29 mouse cellular contexts compared by ENCODE assay signal in genomic region chr4:13218513-13219190, GRCm38 (mm10).
DNase-seq lines count a peak whose midpoint lies in the region; ATAC-seq and TF ChIP-seq lines count a peak whose summit lies in the region.
"Had no signal": no experiment of that assay in that cellular context is flagged by ENCODE, and none has a peak within 500 bp of the region (broad histone marks: within the 10 kb centered on the region; RNA-seq: fewer than 3 reads in every experiment).

No protein-coding gene starts in this region.

- H3K36me3 ChIP-seq in ES-Bruce4 (ENCODE audit: control insufficient read depth, insufficient read depth, low read length, poor library complexity, severe bottlenecking) (no peaks in the 10 kb centered on the region), ES-E14 (ENCODE audit: control insufficient read depth, insufficient read depth, low read length, poor library complexity, severe bottlenecking) (no peaks in the 10 kb centered on the region)
- H3K36me3 ChIP-seq in forebrain, embryonic 13.5 days (ENCODE audit: poor library complexity, severe bottlenecking) = no peaks in the 10 kb centered on the region
- H3K36me3 ChIP-seq: embryonic facial prominence, embryonic 15.5 days; forebrain, embryonic 15.5 days; G1E; heart, embryonic 13.5 days; hindbrain, embryonic 12.5 days; hindbrain, embryonic 15.5 days had no signal

- in situ Hi-C loops in ES-E14 (cut with MboI; ENCODE audit: low sequenced_read_pairs in 2 of 2, unreplicated experiment in 2 of 2) = no loop called here

- H3K27ac ChIP-seq in ES-Bruce4 (ENCODE audit: insufficient read depth, low read length) = no peak overlapping the region
- no peak overlapping the region for H3K27ac ChIP-seq in ES-E14 (ENCODE audit: insufficient read depth, low read depth, low read length, poor library complexity, severe bottlenecking)
- H3K27ac ChIP-seq in forebrain, embryonic 13.5 days = no peak overlapping the region
- H3K27ac ChIP-seq: embryonic facial prominence, embryonic 15.5 days; forebrain, embryonic 15.5 days; gastrocnemius, adult 2 months; heart, embryonic 13.5 days; hindbrain, embryonic 12.5 days; hindbrain, embryonic 15.5 days had no signal

- TF ChIP-seq POLR2A in ES-Bruce4 (IDR thresholded peaks at IDR 0.05; ENCODE audit: insufficient read depth, low read length) = no peak

- no peaks in the 10 kb centered on the region for H3K27me3 ChIP-seq in ES-Bruce4 (ENCODE audit: control insufficient read depth, insufficient read depth, low read length, poor library complexity, severe bottlenecking)
- no peaks in the 10 kb centered on the region for H3K27me3 ChIP-seq in forebrain, embryonic 13.5 days
- H3K27me3 ChIP-seq: CH12.LX; embryonic facial prominence, embryonic 15.5 days; forebrain, embryonic 15.5 days; heart, embryonic 13.5 days; hindbrain, embryonic 12.5 days; hindbrain, embryonic 15.5 days; Patski had no signal

- ATAC-seq in frontal cortex, adult (ENCODE audit: low TSS enrichment) = peak; percentile 44; the same call in 1 of the 2 replicates
- no peak for ATAC-seq in forebrain, embryonic 13.5 days
- ATAC-seq: forebrain, embryonic 15.5 days; intestine, postnatal 0 days; Patski had no signal

- H3K9ac ChIP-seq in ES-Bruce4 (ENCODE audit: low read depth, poor library complexity, severe bottlenecking) (no peak overlapping the region), ES-E14 (ENCODE audit: insufficient read depth, low read depth, low read length, poor library complexity, severe bottlenecking) (no peak overlapping the region)
- H3K9ac ChIP-seq in forebrain, embryonic 13.5 days = no peak overlapping the region
- H3K9ac ChIP-seq: embryonic facial prominence, embryonic 15.5 days; forebrain, embryonic 15.5 days; heart, embryonic 13.5 days; hindbrain, embryonic 12.5 days; hindbrain, embryonic 15.5 days had no signal

- 74% methylated on average over 5 of the region's 5 CpGs for WGBS in forebrain, embryonic 13.5 days

- H3K4me1 ChIP-seq in ES-Bruce4 (ENCODE audit: control insufficient read depth, insufficient read depth, low read length) = peaks cover 3% of the 10 kb centered on the region
- peaks cover 2 to 3% of the 10 kb centered on the region in 2 experiments; a peak in 2 of 4 replicates for H3K4me1 ChIP-seq in ES-E14 (ENCODE audit: control insufficient read depth in 2 of 2, insufficient read depth in 2 of 2, low read length in 2 of 2, poor library complexity in 1 of 2)
- no peaks in the 10 kb centered on the region for H3K4me1 ChIP-seq in forebrain, embryonic 13.5 days
- H3K4me1 ChIP-seq: embryonic facial prominence, embryonic 15.5 days; forebrain, embryonic 15.5 days; hindbrain, embryonic 12.5 days; hindbrain, embryonic 15.5 days had no signal

- TF ChIP-seq EP300 in ES-Bruce4 (IDR thresholded peaks at IDR 0.05; ENCODE audit: insufficient read depth, low read depth, low read length) = 0 out of 2 replicates have a peak, but pooled peaks have one; percentile 14

- H3K4me2 ChIP-seq in forebrain, embryonic 13.5 days = no peak overlapping the region
- H3K4me2 ChIP-seq: embryonic facial prominence, embryonic 15.5 days; forebrain, embryonic 15.5 days; heart, embryonic 13.5 days; hindbrain, embryonic 12.5 days; hindbrain, embryonic 15.5 days had no signal

- TF ChIP-seq CTCF in ES-Bruce4 (IDR thresholded peaks at IDR 0.05; ENCODE audit: low read depth, low read length) = no peak

- no peak overlapping the region for H3K4me3 ChIP-seq in ES-Bruce4 (ENCODE audit: low read depth, low read length)
- no peak overlapping the region for H3K4me3 ChIP-seq in ES-E14 (ENCODE audit: insufficient read depth in 1 of 2, low read depth in 1 of 2, low read length in 2 of 2, poor library complexity in 1 of 2, severe bottlenecking in 1 of 2)
- no peak overlapping the region for H3K4me3 ChIP-seq in forebrain, embryonic 13.5 days
- H3K4me3 ChIP-seq: embryonic facial prominence, embryonic 15.5 days; forebrain, embryonic 15.5 days; gastrocnemius, adult 2 months; heart, embryonic 13.5 days; hindbrain, embryonic 12.5 days; hindbrain, embryonic 15.5 days had no signal

- DNase-seq in frontal cortex, postnatal 25 days (ENCODE audit: low spot score in 2 of 2) = no peak
- DNase-seq in ES-E14 (ENCODE audit: low read depth, low spot score) (peak; percentile 28), ZHBTc4 (ENCODE audit: low read depth, low spot score) (peak; percentile 81)
- DNase-seq in thymus, postnatal 0 days (ENCODE audit: low spot score) = no peak
- DNase-seq in cerebellum, postnatal 25 days = no peak
- DNase-seq: adrenal gland, postnatal 10 days; adrenal gland, postnatal 36 days; B cell, adult 2 months; cerebellum, adult 11 months; cerebellum, adult 2 months; cerebellum, adult 9-11 months; cerebellum, postnatal 36 days; embryo, embryonic 11 days; gastrocnemius, adult 2 months; gastrocnemius, postnatal 14 days; heart, postnatal 14 days; kidney, adult 2 months had no signal

- no peaks in the 10 kb centered on the region for H3K9me3 ChIP-seq in ES-Bruce4 (replicated peaks; ENCODE audit: control insufficient read depth, insufficient read depth, low read length, poor library complexity, severe bottlenecking)
- no peaks in the 10 kb centered on the region for H3K9me3 ChIP-seq in ES-E14 (ENCODE audit: control insufficient read depth, insufficient read depth, low read depth, low read length)
- no peaks in the 10 kb centered on the region for H3K9me3 ChIP-seq in forebrain, embryonic 13.5 days (replicated peaks)
- H3K9me3 ChIP-seq: embryonic facial prominence, embryonic 15.5 days; G1E; heart, embryonic 13.5 days; hindbrain, embryonic 12.5 days; hindbrain, embryonic 15.5 days had no signal

TF ChIP-seq in ES-E14, 5 proteins besides CTCF, POLR2A, EP300 and RAD21:
- TF ChIP-seq ZC3H11A (IDR thresholded peaks at IDR 0.05; ENCODE audit: borderline replicate concordance, low read depth, low read length) = no peak
- no peak for TF ChIP-seq ZNF384 (IDR thresholded peaks at IDR 0.05; ENCODE audit: low read depth, low read length)
- TF ChIP-seq MAFK (IDR thresholded peaks at IDR 0.05; ENCODE audit: insufficient read depth, low read depth, low read length) = no peak
- no peak for TF ChIP-seq CHD2 (IDR thresholded peaks at IDR 0.05; ENCODE audit: low read depth, low read length)
- TF ChIP-seq HCFC1 (IDR thresholded peaks at IDR 0.05; ENCODE audit: borderline replicate concordance, insufficient read depth, low read length) = no peak

Comparison
In these comparisons a context has a peak if more than half of its experiments do, and no peak if none do; other contexts are left out.
1. DNase-seq: peak in ES-E14 (single experiment) and ZHBTc4 (single experiment); none in frontal cortex, postnatal 25 days (0 of 2), thymus, postnatal 0 days (single experiment) and cerebellum, postnatal 25 days (0 of 2).